Mouse (Mus musculus) heart, adult 2 months (tissue): ENCODE measurements at regions not wholly inside any gene's neighbourhood (a gene's known extent, or its start where the extent isn't known, plus 50 kb on each side); places are given as distances from the start of the nearest gene placed in this dataset.

Experiments
- DNase-seq, 2 experiments: peaks; one replicate each; pipeline ENCODE4 v3.0.0; 2021
- H3K27ac ChIP-seq: fragments of 200-600 bp; 2 replicates; pipeline ENCODE4 v1.8.1; 2022
- H3K27me3 ChIP-seq: fragments of 200-500 bp; 2 replicates; pipeline ENCODE4 v1.6.1; 2012; ENCODE audit warnings: mild to moderate bottlenecking, low read length, inconsistent platforms, mixed read lengths; ENCODE audit not compliant: control insufficient read depth, insufficient read depth
- H3K36me3 ChIP-seq: fragments of 200-500 bp; 2 replicates; pipeline ENCODE4 v1.6.1; 2012; ENCODE audit warnings: low read length, inconsistent platforms; ENCODE audit not compliant: control insufficient read depth, insufficient read depth
- H3K4me1 ChIP-seq: fragments of 200-500 bp; 2 replicates; pipeline ENCODE4 v1.6.1; 2011; ENCODE audit warnings: low read length; ENCODE audit not compliant: control insufficient read depth, insufficient read depth
- H3K4me3 ChIP-seq: fragments of 200-600 bp; 2 replicates; pipeline ENCODE4 v1.8.1; 2022
- H3K79me2 ChIP-seq: fragments of 200-500 bp; replicated peaks from 2 replicates; pipeline ENCODE4 v1.6.1; 2012; ENCODE audit warnings: mild to moderate bottlenecking, inconsistent platforms, low read length, moderate library complexity, mixed read lengths; ENCODE audit not compliant: control insufficient read depth, insufficient read depth
- H3K9ac ChIP-seq: fragments of 200-500 bp; 2 replicates; pipeline ENCODE4 v1.6.1; 2012; ENCODE audit warnings: low read depth, mild to moderate bottlenecking, control low read depth, inconsistent platforms, low read length, mixed read lengths
- CTCF ChIP-seq: fragments of 200-600 bp; IDR thresholded peaks from 2 replicates; pipeline ENCODE4 v1.8.1; 2022; ENCODE audit warnings: antibody characterized with exemption, mild to moderate bottlenecking, moderate library complexity
- EP300 ChIP-seq: fragments of 200-500 bp; IDR thresholded peaks from 2 replicates; pipeline ENCODE4 v1.6.1; 2011; ENCODE audit warnings: low read depth, low read length, control low read depth; ENCODE audit not compliant: insufficient read depth
- POLR2A ChIP-seq: fragments of 200-500 bp; IDR thresholded peaks from 2 replicates; pipeline ENCODE4 v1.6.1; 2011; ENCODE audit warnings: mild to moderate bottlenecking, low read depth, low read length, control low read depth; ENCODE audit not compliant: insufficient read depth
- WGBS: fragments of 180-500 bp; shearing (Covaris S2); methylation state at CpG from one replicate; pipeline ENCODE4 v1.1.7; 2018; 5-methylcytosine and 5-hydroxymethylcytosine counted together
- intact Hi-C: fragments of 180-260 bp; cut with DNase I; formaldehyde crosslinking; loops from one replicate; pipeline ENCODE4 v1.15.1; 2025

- Histone ChIP-seq H3K27me3 (no peaks in the 10 kb centered on the region), H3K79me2 (no peaks in the 10 kb centered on the region), H3K27ac (no peak overlapping the region), H3K9ac (no peak overlapping the region), H3K4me1 (no peaks in the 10 kb centered on the region), H3K4me3 (no peak overlapping the region), H3K36me3 (no peaks in the 10 kb centered on the region)
- WGBS, result 70% methylated on average over 7 of the region's 7 CpGs
- DNase-seq, result no peak
- intact Hi-C loops, result no loop called here
- TF ChIP-seq CTCF (no peak), EP300 (no peak), POLR2A (no peak)
Observed at GRCm38 (mm10) chr12:12652361-12652760, 289.4 kb downstream of the Mycn start.

DNA sequence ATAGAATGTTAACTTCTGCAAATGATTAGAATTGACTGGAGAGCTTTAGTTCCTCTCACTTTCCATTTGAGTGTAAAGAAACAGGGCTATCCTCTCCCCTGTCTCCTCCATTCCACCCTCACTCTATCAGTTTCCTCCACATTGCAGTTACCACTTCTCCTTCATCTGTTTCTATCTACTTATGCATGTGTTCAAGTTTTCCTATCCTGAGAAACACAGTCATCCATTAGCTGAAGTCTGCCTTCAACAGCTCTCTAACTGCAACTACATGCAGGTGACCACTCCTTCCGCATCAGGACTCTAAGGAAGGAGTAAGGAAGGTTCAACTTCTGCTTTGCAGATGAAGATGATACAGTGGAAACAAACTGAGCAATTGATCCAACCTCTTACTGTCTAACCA is 291.4 kb downstream of the Mycn start:
- H3K36me3 ChIP-seq, result no peaks in the 10 kb centered on the region
- H3K9ac ChIP-seq, result no peak overlapping the region
- no peaks in the 10 kb centered on the region for H3K27me3 ChIP-seq
- H3K4me1 ChIP-seq, result no peaks in the 10 kb centered on the region
- 95% methylated on average over 1 of the region's 1 CpGs for WGBS
- no peak overlapping the region for H3K27ac ChIP-seq
- H3K79me2 ChIP-seq, result no peaks in the 10 kb centered on the region
- no peak for TF ChIP-seq CTCF
- TF ChIP-seq EP300, result no peak
- no peak for TF ChIP-seq POLR2A
- DNase-seq, result no peak
- H3K4me3 ChIP-seq, result no peak overlapping the region
- intact Hi-C loops, result no loop called here

- H3K4me3 ChIP-seq, result no peak overlapping the region
- no peak for TF ChIP-seq EP300
- TF ChIP-seq POLR2A, result no peak
- no peak for TF ChIP-seq CTCF
- DNase-seq, result no peak
- WGBS, result 72% methylated on average over 6 of the region's 6 CpGs
- no peaks in the 10 kb centered on the region for H3K4me1 ChIP-seq
- H3K27ac ChIP-seq, result no peak overlapping the region
- no peaks in the 10 kb centered on the region for H3K27me3 ChIP-seq
- H3K79me2 ChIP-seq, result no peaks in the 10 kb centered on the region
- no peaks in the 10 kb centered on the region for H3K36me3 ChIP-seq
- intact Hi-C loops, result no loop called here
- no peak overlapping the region for H3K9ac ChIP-seq
Observed at GRCm38 (mm10) chr12:12647467-12647866, 294.2 kb downstream of the Mycn start.

DNA sequence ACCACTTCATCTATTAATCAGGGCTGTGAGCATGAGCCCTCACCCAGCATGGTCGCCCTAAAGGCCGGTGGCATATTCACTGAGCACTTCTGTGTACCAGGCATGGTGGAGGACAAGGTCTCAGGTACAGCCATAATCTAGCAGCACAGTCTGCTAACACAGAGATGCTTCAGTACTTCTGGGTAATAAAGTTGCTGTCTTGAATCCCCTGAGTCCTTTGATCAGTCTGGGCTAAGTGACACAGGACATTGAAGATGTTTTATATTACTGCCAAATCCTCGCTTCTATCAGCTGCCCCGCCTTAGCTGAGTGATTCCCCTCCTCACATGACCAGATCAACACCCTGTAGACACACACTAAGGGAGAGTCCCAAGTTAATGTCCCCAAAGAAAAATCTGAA is 296.5 kb downstream of the Mycn start:
- no peaks in the 10 kb centered on the region for H3K4me1 ChIP-seq
- no peak overlapping the region for H3K4me3 ChIP-seq
- no peak overlapping the region for H3K27ac ChIP-seq
- H3K36me3 ChIP-seq, result no peaks in the 10 kb centered on the region
- TF ChIP-seq CTCF (no peak), EP300 (no peak), POLR2A (no peak)
- intact Hi-C loops, result no loop called here
- no peaks in the 10 kb centered on the region for H3K27me3 ChIP-seq
- DNase-seq, result no peak
- H3K9ac ChIP-seq, result no peak overlapping the region
- no peaks in the 10 kb centered on the region for H3K79me2 ChIP-seq
- WGBS, result 86% methylated on average over 4 of the region's 4 CpGs

GRCm38 (mm10) chr12:12643247-12643963 is 298.3 kb downstream of the Mycn start:
- WGBS, result 76% methylated on average over 11 of the region's 11 CpGs
- Histone ChIP-seq H3K4me3 (no peak overlapping the region), H3K27ac (no peak overlapping the region), H3K27me3 (no peaks in the 10 kb centered on the region), H3K79me2 (no peaks in the 10 kb centered on the region), H3K4me1 (no peaks in the 10 kb centered on the region), H3K36me3 (no peaks in the 10 kb centered on the region), H3K9ac (no peak overlapping the region)
- intact Hi-C loops, result no loop called here
- TF ChIP-seq POLR2A, result no peak
- no peak for TF ChIP-seq CTCF
- no peak for TF ChIP-seq EP300
- DNase-seq, result no peak

DNA sequence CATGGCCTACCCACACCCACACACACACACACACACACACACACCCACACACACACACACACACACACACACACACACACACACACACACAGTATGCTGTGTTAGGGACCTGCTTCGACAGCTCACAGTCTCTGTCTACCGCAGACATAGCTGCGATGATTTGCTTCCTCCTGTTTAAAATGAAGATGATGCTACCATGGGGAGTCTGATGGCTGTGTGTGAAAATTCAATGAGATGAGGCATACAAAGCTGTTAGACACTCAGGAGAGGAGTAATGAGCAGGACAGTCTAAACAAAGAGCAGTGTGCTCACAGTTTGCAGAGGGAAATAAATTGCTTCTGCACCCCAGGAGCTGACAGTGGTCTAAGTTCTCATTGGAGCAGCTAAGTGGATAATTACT is 306.4 kb downstream of the Mycn start:
- Histone ChIP-seq H3K79me2 (no peaks in the 10 kb centered on the region), H3K27me3 (no peaks in the 10 kb centered on the region), H3K27ac (no peak overlapping the region), H3K9ac (no peak overlapping the region), H3K4me3 (no peak overlapping the region), H3K36me3 (no peaks in the 10 kb centered on the region), H3K4me1 (no peaks in the 10 kb centered on the region)
- intact Hi-C loops, result no loop called here
- 94% methylated on average over 3 of the region's 3 CpGs for WGBS
- no peak for DNase-seq
- TF ChIP-seq EP300 (no peak), POLR2A (no peak), CTCF (no peak)
